Mouse (Mus musculus): Measurements from ENCODE around the gene Pgm2. TPM values are rescaled to one million over a fixed set of nuclear protein-coding genes. Genes with fewer than 3 reads are reported as not detected.

Gene Pgm2
- polyA plus RNA-seq (2014; fragmentation: Illumina TruSeq; extraction: RNeasy Lipid Tissue Mini Kit (QIAGEN cat#74804)) = 95.5 TPM

DNA sequence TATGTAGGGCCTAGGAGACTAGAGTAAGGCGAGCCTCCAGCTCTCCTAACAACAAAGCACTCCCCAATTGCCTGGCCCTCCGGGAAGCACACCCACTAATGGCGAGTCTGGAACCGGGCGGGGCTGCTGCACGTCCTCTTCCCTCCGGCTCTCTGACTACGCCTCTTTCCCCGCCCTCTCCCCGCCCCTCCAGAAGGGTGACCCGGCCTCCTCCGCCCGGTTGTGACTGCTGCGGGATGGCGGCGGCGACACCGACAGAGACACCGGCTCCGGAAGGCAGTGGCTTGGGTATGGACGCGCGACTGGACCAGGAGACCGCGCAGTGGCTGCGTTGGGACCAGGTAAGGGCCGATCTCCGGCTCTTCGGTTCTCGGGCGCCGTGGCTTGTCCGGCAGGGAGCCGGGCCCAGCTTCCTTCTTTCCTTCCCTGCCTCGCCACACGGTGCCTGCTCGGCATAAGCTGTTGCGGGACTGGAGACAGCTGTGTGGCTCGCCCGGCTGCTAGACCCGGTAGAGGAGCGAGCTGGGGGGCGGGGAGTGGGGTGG, at the start of gene Pgm2:
Gene Pgm2, plus strand, starts transcription at position 203 of the 545 bp plus-strand sequence.

DNA sequence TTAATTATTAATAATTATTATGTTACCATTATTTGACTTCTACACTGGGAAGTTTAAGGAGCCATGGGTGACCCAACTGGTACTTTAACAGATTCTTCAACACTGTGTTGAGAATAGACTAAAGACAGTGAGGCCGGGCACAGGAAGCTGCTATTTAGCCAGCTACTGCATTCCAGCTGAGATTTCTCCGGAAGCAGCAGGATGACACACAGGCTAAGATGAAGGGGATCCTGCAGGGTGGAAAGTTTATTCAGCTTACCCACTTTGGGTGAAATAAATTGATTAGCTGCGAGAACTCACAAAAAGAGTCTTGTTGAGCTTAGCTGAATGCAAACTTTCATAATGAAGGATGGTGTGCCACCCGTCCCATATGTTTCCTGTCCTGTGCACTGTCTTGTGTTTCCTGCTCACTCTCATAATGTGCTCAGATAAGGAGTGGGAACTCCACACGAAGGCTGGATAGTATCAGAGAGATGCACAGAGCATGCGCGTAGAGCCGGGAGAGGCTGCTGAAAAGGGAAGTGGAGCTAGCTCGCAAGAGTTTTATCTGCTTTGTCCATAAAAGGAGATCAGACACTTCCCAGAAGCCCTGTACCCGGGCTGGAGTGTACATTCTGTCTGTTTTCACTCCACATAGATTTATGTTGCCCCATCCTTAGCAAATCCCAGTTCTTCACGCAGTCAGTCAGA, 63.3 kb downstream of the Pgm2 start, which contains the start of gene Tbc1d1:
Gene Tbc1d1, plus strand, starts transcription at position 445 of the 690 bp plus-strand sequence.

Other genes starting within 250 kb of the Pgm2 start
- gene Rell1, start 124.1 kb upstream of the Pgm2 start, polyA plus RNA-seq (2014; fragmentation: Illumina TruSeq; extraction: RNeasy Lipid Tissue Mini Kit (QIAGEN cat#74804)) = 21.8 TPM
- 35.4 TPM for gene Tbc1d1, start 63.4 kb downstream of the Pgm2 start, polyA plus RNA-seq (2014; fragmentation: Illumina TruSeq; extraction: RNeasy Lipid Tissue Mini Kit (QIAGEN cat#74804))

All from ovary, adult 10 weeks (tissue).